11 mouse cellular contexts compared by ENCODE assay signal in the genomic region with DNA sequence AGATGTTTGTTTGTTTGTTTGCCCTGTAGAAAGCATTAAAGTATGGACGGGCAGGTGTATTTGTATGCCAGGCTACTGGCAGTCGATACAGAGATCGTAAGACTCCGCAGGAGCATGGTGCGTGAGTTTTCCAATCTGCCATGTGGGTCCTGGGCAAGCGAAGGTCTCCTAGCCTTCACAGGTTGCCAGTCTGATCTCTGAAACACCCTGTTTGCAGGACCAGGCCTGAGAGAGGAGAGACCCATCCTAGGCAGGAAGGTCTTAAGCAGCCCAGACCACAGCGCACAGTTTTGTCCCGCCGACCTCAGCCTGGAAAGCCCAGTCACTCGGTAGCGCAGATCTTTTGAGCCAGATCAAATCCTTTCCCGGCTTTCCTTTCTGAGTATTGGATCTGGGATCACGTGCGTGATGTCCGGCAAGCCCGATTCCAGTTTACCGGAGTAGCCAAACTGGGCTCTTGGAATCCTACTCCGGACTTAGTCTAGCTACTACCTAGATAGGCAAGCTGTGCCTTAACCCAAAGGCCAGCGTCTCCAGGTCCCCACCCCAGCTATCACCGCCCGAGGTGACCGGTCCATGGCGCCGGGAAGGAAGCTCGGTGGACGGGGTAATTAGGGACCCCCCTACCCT. TPM values are rescaled to one million over a fixed set of nuclear protein-coding genes. Genes with fewer than 3 reads are reported as not detected.
DNase-seq lines count a peak whose midpoint lies in the region; ATAC-seq and TF ChIP-seq lines count a peak whose summit lies in the region.
"Had no signal": no experiment of that assay in that cellular context is flagged by ENCODE, and none has a peak within 500 bp of the region (broad histone marks: within the 10 kb centered on the region; RNA-seq: fewer than 3 reads in every experiment).

No protein-coding gene starts in this region.

- no peak overlapping the region for H3K9ac ChIP-seq in midbrain, embryonic 16.5 days (ENCODE audit: low read depth, low read length)
- H3K9ac ChIP-seq in hindbrain, postnatal 0 days (replicated peaks; ENCODE audit: low read length), result no peak overlapping the region

- H3K4me1 ChIP-seq in heart, embryonic 10.5 days, result peaks cover 53% of the 10 kb centered on the region
- H3K4me1 ChIP-seq in midbrain, embryonic 10.5 days, result peaks cover 80% of the 10 kb centered on the region
- peaks cover 16% of the 10 kb centered on the region for H3K4me1 ChIP-seq in midbrain, embryonic 16.5 days (ENCODE audit: control insufficient read depth, insufficient read depth, low read length)
- H3K4me1 ChIP-seq in hindbrain, postnatal 0 days (ENCODE audit: insufficient read depth, low read length), result peaks cover 3% of the 10 kb centered on the region

- H3K36me3 ChIP-seq in heart, embryonic 10.5 days, result no peaks in the 10 kb centered on the region
- no peaks in the 10 kb centered on the region for H3K36me3 ChIP-seq in midbrain, embryonic 10.5 days
- H3K36me3 ChIP-seq in midbrain, embryonic 16.5 days (ENCODE audit: control insufficient read depth, insufficient read depth, low read length), result no peaks in the 10 kb centered on the region
- no peaks in the 10 kb centered on the region for H3K36me3 ChIP-seq in hindbrain, postnatal 0 days (ENCODE audit: insufficient read depth, low read length)

- peak overlapping the region; percentile 74 for H3K27ac ChIP-seq in heart, embryonic 10.5 days
- peak overlapping the region; percentile 61; the same call in 1 of the 2 replicates for H3K27ac ChIP-seq in midbrain, embryonic 10.5 days (replicated peaks)
- no peak overlapping the region for H3K27ac ChIP-seq in midbrain, embryonic 16.5 days (ENCODE audit: low read length)
- no peak overlapping the region for H3K27ac ChIP-seq in hindbrain, postnatal 0 days

- TF ChIP-seq CTCF in hindbrain, postnatal 0 days (IDR thresholded peaks at IDR 0.05; ENCODE audit: low read depth), result no peak

- H3K27me3 ChIP-seq in heart, embryonic 10.5 days (ENCODE audit: insufficient read depth, poor library complexity, severe bottlenecking), result peaks cover 96% of the 10 kb centered on the region
- H3K27me3 ChIP-seq in midbrain, embryonic 10.5 days (ENCODE audit: low read depth, poor library complexity, severe bottlenecking), result peaks cover 100% of the 10 kb centered on the region
- H3K27me3 ChIP-seq in midbrain, embryonic 16.5 days (ENCODE audit: control insufficient read depth, insufficient read depth, low read depth, low read length), result peaks cover 55% of the 10 kb centered on the region
- H3K27me3 ChIP-seq in hindbrain, postnatal 0 days (ENCODE audit: insufficient read depth, low read length), result peaks cover 47% of the 10 kb centered on the region

- 2% methylated on average over 26 of the region's 26 CpGs for WGBS in heart, embryonic 10.5 days
- WGBS in midbrain, embryonic 10.5 days, result 1% methylated on average over 26 of the region's 26 CpGs
- WGBS in midbrain, embryonic 16.5 days, result 2% methylated on average over 26 of the region's 26 CpGs
- 5% methylated on average over 26 of the region's 26 CpGs for WGBS in hindbrain, postnatal 0 days

- ATAC-seq in midbrain, embryonic 16.5 days, result no peak
- no peak for ATAC-seq in hindbrain, postnatal 0 days
- ATAC-seq in CD4-positive, CD25-positive, alpha-beta regulatory T cell, adult 4 months, result no peak
- ATAC-seq: intestine, postnatal 0 days had no signal

- no peak for DNase-seq in heart, embryonic 10.5 days (ENCODE audit: low spot score)
- no peak for DNase-seq in heart, adult 8-10 months (ENCODE audit: low spot score)
- peak; percentile 67 for DNase-seq in midbrain, embryonic 10.5 days (ENCODE audit: low spot score)
- DNase-seq in hindbrain, postnatal 0 days (ENCODE audit: low spot score), result no peak
- no peak for DNase-seq in cerebellum, postnatal 14 days
- DNase-seq in spleen, postnatal 10 days (ENCODE audit: low spot score in 2 of 2), result no peak

- H3K4me3 ChIP-seq in heart, embryonic 10.5 days, result peak overlapping the region; percentile 53
- peak overlapping the region; percentile 39 for H3K4me3 ChIP-seq in midbrain, embryonic 10.5 days
- no peak overlapping the region for H3K4me3 ChIP-seq in midbrain, embryonic 16.5 days (ENCODE audit: low read depth, low read length)
- peak overlapping the region; percentile 19 for H3K4me3 ChIP-seq in hindbrain, postnatal 0 days (ENCODE audit: low read length)
- H3K4me3 ChIP-seq: erythroblast, embryonic 14.5 days had no signal

- no peak overlapping the region for H3K4me2 ChIP-seq in midbrain, embryonic 16.5 days (ENCODE audit: low read length)
- peak overlapping the region; percentile 43 for H3K4me2 ChIP-seq in hindbrain, postnatal 0 days (ENCODE audit: low read depth, low read length)

- no peaks in the 10 kb centered on the region for H3K9me3 ChIP-seq in heart, embryonic 10.5 days
- no peaks in the 10 kb centered on the region for H3K9me3 ChIP-seq in midbrain, embryonic 10.5 days (replicated peaks)
- no peaks in the 10 kb centered on the region for H3K9me3 ChIP-seq in midbrain, embryonic 16.5 days (replicated peaks; ENCODE audit: control insufficient read depth, low read length, poor library complexity, severe bottlenecking)
- H3K9me3 ChIP-seq in hindbrain, postnatal 0 days (ENCODE audit: low read length), result no peaks in the 10 kb centered on the region

RNA-seq across cellular contexts. Expression of gene Msx2, which starts 7.6 kb away (rescaled TPM):
- polyA plus RNA-seq in heart, embryonic 10.5 days (2016; fragmentation: Nextera tagmentation; extraction: Ambion mirVana), result 15.3 and 27.4 TPM in 2 replicates
- under 1 TPM; 0.24 to 0.62 (median 0.45) TPM for total RNA-seq in heart, adult 8-10 months (2022)
- 18.3 and 23.2 TPM in 2 replicates for polyA plus RNA-seq in midbrain, embryonic 10.5 days (2016; fragmentation: Nextera tagmentation; extraction: Ambion mirVana)
- polyA plus RNA-seq in midbrain, embryonic 16.5 days (2015; fragmentation: Nextera tagmentation; extraction: Ambion mirVana), result 0.40 and 0.55 TPM in 2 replicates
- total RNA-seq in hindbrain, postnatal 0 days (2014; rRNA removed), result 3.1 and 4.4 TPM in 2 replicates
- polyA plus RNA-seq in hindbrain, postnatal 0 days (2015; fragmentation: Nextera tagmentation; extraction: Ambion mirVana), result 5.1 and 5.3 TPM in 2 replicates
- polyA plus RNA-seq in CD4-positive, CD25-positive, alpha-beta regulatory T cell, adult 4 months (2017; shearing (Covaris generic)), result not detected
- total RNA-seq: megakaryocyte progenitor cell, adult 5-6 weeks had no signal
- polyA plus RNA-seq: erythroblast, embryonic 14.5 days; intestine, postnatal 0 days had no signal

Comparison
In these comparisons a context has a peak if more than half of its experiments do, and no peak if none do; other contexts are left out.
1. H3K27ac ChIP-seq: peak in heart, embryonic 10.5 days (single experiment) and midbrain, embryonic 10.5 days (single experiment); none in midbrain, embryonic 16.5 days (single experiment) and hindbrain, postnatal 0 days (single experiment).